Mouse (Mus musculus) midbrain, embryonic 16.5 days (tissue): ENCODE data around the gene Schip1. TPM values are rescaled to one million over a fixed set of nuclear protein-coding genes. Genes with fewer than 3 reads are reported as not detected.

Source experiments
- ATAC-seq: fragments of 200-750 bp; cut with Nextera tagmentation; 2 replicates; pipeline ENCODE4 v1.8.0; 2017; ENCODE audit warnings: moderate TSS enrichment
- H3K27ac ChIP-seq: fragments of 300-500 bp; sonication (generic); 2 replicates; pipeline ENCODE4 v1.5.1; 2014; ENCODE audit warnings: mild to moderate bottlenecking, low read length, mixed read lengths
- H3K27me3 ChIP-seq: fragments of 300-500 bp; sonication (generic); 2 replicates; pipeline ENCODE4 v1.6.1; 2014; ENCODE audit warnings: low read depth, low read length, mixed read lengths; ENCODE audit not compliant: control insufficient read depth, insufficient read depth
- H3K36me3 ChIP-seq: fragments of 300-500 bp; sonication (generic); 2 replicates; pipeline ENCODE4 v1.6.1; 2014; ENCODE audit warnings: mild to moderate bottlenecking, low read length, moderate library complexity, mixed read lengths; ENCODE audit not compliant: control insufficient read depth, insufficient read depth
- H3K4me1 ChIP-seq: fragments of 300-500 bp; sonication (generic); 2 replicates; pipeline ENCODE4 v1.6.1; 2014; ENCODE audit warnings: mild to moderate bottlenecking, low read length, mixed read lengths; ENCODE audit not compliant: control insufficient read depth, insufficient read depth
- H3K4me2 ChIP-seq: fragments of 300-500 bp; sonication (generic); 2 replicates; pipeline ENCODE4 v1.6.1; 2014; ENCODE audit warnings: mild to moderate bottlenecking, low read length, mixed read lengths
- H3K4me3 ChIP-seq: fragments of 300-500 bp; sonication (generic); 2 replicates; pipeline ENCODE4 v1.5.1; 2014; ENCODE audit warnings: low read depth, mild to moderate bottlenecking, low read length, moderate library complexity, mixed read lengths
- H3K9ac ChIP-seq: fragments of 300-500 bp; sonication (generic); 2 replicates; pipeline ENCODE4 v1.6.1; 2014; ENCODE audit warnings: low read depth, low read length, mixed read lengths
- H3K9me3 ChIP-seq: fragments of 300-500 bp; sonication (generic); replicated peaks from 2 replicates; pipeline ENCODE4 v1.6.1; 2014; ENCODE audit warnings: mild to moderate bottlenecking, low read length, mixed read lengths; ENCODE audit not compliant: control insufficient read depth, poor library complexity, severe bottlenecking
- WGBS: fragments of 180-500 bp; shearing (Covaris S2); extraction: QIAGEN DNeasy Blood & Tissue Kit; methylation state at CpG from one replicate; pipeline ENCODE4 v1.1.7; 2014; 5-methylcytosine and 5-hydroxymethylcytosine counted together
- polyA plus RNA-seq: library from polyadenylated mRNA; unstranded; fragments of >200 nt; fragmentation: Nextera tagmentation; extraction: Ambion mirVana; gene quantifications from 2 replicates; pipeline ENCODE4 v1.2.1, GENCODE M21; 2015

Schip1 gene
- polyA plus RNA-seq, 1 experiment from 2014 or later: 147 TPM

- no peak overlapping the region for H3K27ac ChIP-seq
- H3K36me3 ChIP-seq: no peaks in the 10 kb centered on the region
- no peaks in the 10 kb centered on the region for H3K4me1 ChIP-seq
- no peak for ATAC-seq
- no peaks in the 10 kb centered on the region for H3K27me3 ChIP-seq
- H3K9ac ChIP-seq: no peak overlapping the region
- no peaks in the 10 kb centered on the region for H3K9me3 ChIP-seq
- no peak overlapping the region for H3K4me3 ChIP-seq
- WGBS: 96% methylated on average over 9 of the region's 9 CpGs
- no peak overlapping the region for H3K4me2 ChIP-seq
Observed at GRCm38 (mm10) chr3:68556891-68557290, 492.3 kb downstream of the Schip1 start.

- no peaks in the 10 kb centered on the region for H3K4me1 ChIP-seq
- H3K27ac ChIP-seq: no peak overlapping the region
- no peaks in the 10 kb centered on the region for H3K9me3 ChIP-seq
- ATAC-seq: 0 out of 2 replicates have a peak, but pooled peaks have one; percentile 64
- no peak overlapping the region for H3K4me3 ChIP-seq
- H3K36me3 ChIP-seq: no peaks in the 10 kb centered on the region
- H3K27me3 ChIP-seq: no peaks in the 10 kb centered on the region
- WGBS: 84% methylated on average over 6 of the region's 6 CpGs
- H3K4me2 ChIP-seq: no peak overlapping the region
- no peak overlapping the region for H3K9ac ChIP-seq
Observed at GRCm38 (mm10) chr3:68558744-68559143, 494.1 kb downstream of the Schip1 start.

DNA sequence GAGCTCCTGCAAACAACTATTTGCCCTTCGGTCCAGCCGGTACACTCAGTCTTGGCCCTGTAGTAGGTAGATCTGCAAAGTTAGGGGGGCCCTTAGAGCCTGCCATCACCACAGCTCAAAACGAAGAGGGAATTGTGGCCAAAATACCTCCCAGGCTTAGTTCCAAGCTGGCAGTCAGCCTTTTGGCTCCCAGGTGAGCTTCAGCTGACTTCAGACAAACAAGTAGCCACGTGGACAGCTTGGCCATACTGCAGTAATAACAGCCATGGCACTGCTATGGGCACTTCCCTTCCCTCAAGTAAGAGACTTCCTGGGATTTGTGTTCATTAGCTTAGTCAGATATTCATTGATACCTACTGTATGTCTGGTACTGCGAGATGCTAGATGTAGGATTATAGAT, 495.5 kb downstream of the Schip1 start:
- Histone ChIP-seq H3K9me3 (no peaks in the 10 kb centered on the region), H3K36me3 (no peaks in the 10 kb centered on the region), H3K4me2 (no peak overlapping the region), H3K4me3 (no peak overlapping the region), H3K4me1 (no peaks in the 10 kb centered on the region), H3K27ac (no peak overlapping the region), H3K27me3 (no peaks in the 10 kb centered on the region), H3K9ac (no peak overlapping the region)
- WGBS: 80% methylated on average over 5 of the region's 5 CpGs
- no peak for ATAC-seq

DNA sequence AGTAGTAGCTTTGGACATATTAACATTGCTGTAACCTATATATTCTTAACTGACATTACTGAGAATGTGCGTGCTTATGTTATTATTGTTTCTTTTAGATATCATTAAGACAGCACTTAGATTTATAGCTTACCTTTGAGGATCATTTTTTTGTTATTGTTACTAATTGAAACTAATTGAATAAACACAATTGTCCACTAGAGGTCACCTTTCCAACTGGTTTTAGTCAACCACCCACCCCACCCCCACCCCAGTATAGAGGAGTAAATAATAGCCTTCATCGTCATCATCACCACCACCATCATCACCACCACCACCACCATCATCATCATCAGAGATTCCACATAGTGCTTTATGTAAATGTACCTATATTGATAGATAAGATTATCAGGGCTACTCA, 498.2 kb downstream of the Schip1 start:
- no peak overlapping the region for H3K9ac ChIP-seq
- WGBS: 73% methylated on average over 2 of the region's 2 CpGs
- no peak overlapping the region for H3K27ac ChIP-seq

DNA sequence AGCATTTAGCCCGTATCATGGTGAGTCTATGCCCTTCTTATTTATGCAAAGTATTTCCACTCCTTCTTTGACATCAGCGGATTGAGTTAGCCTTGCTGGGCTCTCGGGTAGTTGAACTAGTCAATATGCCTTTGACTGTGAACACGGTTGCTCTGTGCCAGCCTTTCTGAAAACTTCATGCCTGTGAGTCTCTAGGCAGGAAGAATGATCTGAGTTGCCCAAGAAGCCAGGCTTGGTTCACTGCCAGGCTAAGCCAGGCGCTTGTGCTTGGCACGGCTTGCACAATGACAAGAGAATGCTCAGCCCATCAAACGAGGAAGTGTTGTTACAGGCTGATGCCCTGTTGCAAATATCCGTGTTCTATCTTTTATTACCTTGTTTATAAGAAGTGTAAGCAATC, 499.3 kb downstream of the Schip1 start:
- H3K9me3 ChIP-seq: no peaks in the 10 kb centered on the region
- peaks cover 4% of the 10 kb centered on the region; the same call in 1 of the 2 replicates for H3K4me1 ChIP-seq
- H3K27ac ChIP-seq: no peak overlapping the region
- H3K9ac ChIP-seq: no peak overlapping the region
- ATAC-seq: peak; percentile 43; the same call in 1 of the 2 replicates
- no peak overlapping the region for H3K4me2 ChIP-seq
- no peaks in the 10 kb centered on the region for H3K36me3 ChIP-seq
- 61% methylated on average over 8 of the region's 8 CpGs for WGBS
- H3K27me3 ChIP-seq: no peaks in the 10 kb centered on the region
- H3K4me3 ChIP-seq: no peak overlapping the region

More for the DNA sequence above, 498.2 kb downstream of the Schip1 start:
- Histone ChIP-seq H3K4me2 (no peak overlapping the region), H3K4me1 (peaks cover 4% of the 10 kb centered on the region; the same call in 1 of the 2 replicates), H3K36me3 (no peaks in the 10 kb centered on the region), H3K27me3 (no peaks in the 10 kb centered on the region), H3K9me3 (no peaks in the 10 kb centered on the region), H3K4me3 (no peak overlapping the region)
- ATAC-seq: no peak

- Histone ChIP-seq H3K4me1 (peaks cover 4% of the 10 kb centered on the region; the same call in 1 of the 2 replicates), H3K9me3 (no peaks in the 10 kb centered on the region), H3K27ac (no peak overlapping the region), H3K9ac (no peak overlapping the region), H3K4me2 (no peak overlapping the region), H3K27me3 (no peaks in the 10 kb centered on the region), H3K4me3 (no peak overlapping the region), H3K36me3 (no peaks in the 10 kb centered on the region)
- 44% methylated on average over 10 of the region's 10 CpGs for WGBS
- ATAC-seq: no peak
Observed at GRCm38 (mm10) chr3:68564978-68565674, 500.5 kb downstream of the Schip1 start.

GRCm38 (mm10) chr3:68565675-68566055, 501.1 kb downstream of the Schip1 start:
- no peak overlapping the region for H3K4me2 ChIP-seq
- H3K9ac ChIP-seq: no peak overlapping the region
- no peak overlapping the region for H3K4me3 ChIP-seq
- no peaks in the 10 kb centered on the region for H3K36me3 ChIP-seq
- no peak overlapping the region for H3K27ac ChIP-seq
- 34% methylated on average over 4 of the region's 4 CpGs for WGBS
- peaks cover 4% of the 10 kb centered on the region; the same call in 1 of the 2 replicates for H3K4me1 ChIP-seq
- 0 out of 2 replicates have a peak, but pooled peaks have one; percentile 16 for ATAC-seq
- no peaks in the 10 kb centered on the region for H3K9me3 ChIP-seq
- H3K27me3 ChIP-seq: no peaks in the 10 kb centered on the region

- no peaks in the 10 kb centered on the region for H3K36me3 ChIP-seq
- H3K27me3 ChIP-seq: no peaks in the 10 kb centered on the region
- no peak overlapping the region for H3K27ac ChIP-seq
- WGBS: 84% methylated on average over 7 of the region's 7 CpGs
- ATAC-seq: no peak
- H3K9ac ChIP-seq: no peak overlapping the region
- no peak overlapping the region for H3K4me3 ChIP-seq
- peaks cover 4% of the 10 kb centered on the region; the same call in 1 of the 2 replicates for H3K4me1 ChIP-seq
- no peak overlapping the region for H3K4me2 ChIP-seq
- H3K9me3 ChIP-seq: no peaks in the 10 kb centered on the region
Observed at GRCm38 (mm10) chr3:68567581-68567980, 503.0 kb downstream of the Schip1 start.

DNA sequence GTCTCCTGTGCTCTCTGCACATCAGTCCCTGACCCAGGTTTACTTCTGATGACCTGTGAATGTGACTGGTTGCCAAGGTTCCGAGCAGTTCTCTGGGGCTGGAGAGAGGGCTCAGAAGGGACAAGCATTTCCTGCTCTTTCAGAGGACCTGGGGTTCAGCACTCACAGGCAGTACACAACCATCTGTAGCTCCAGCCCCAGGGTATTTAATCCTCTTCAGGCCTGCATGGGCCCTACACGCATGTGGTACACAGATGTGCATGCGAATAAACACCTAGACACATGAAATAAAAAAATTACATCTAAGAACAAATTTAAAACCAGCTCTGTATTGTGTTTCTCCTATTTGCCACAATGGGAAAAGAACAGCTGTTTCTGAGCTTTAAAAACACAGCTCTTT, 503.5 kb downstream of the Schip1 start:
- H3K27ac ChIP-seq: no peak overlapping the region
- no peak for ATAC-seq
- H3K4me1 ChIP-seq: peaks cover 5% of the 10 kb centered on the region; the same call in 1 of the 2 replicates
- H3K27me3 ChIP-seq: no peaks in the 10 kb centered on the region
- H3K4me2 ChIP-seq: no peak overlapping the region
- no peak overlapping the region for H3K9ac ChIP-seq
- WGBS: 85% methylated on average over 3 of the region's 3 CpGs
- no peaks in the 10 kb centered on the region for H3K36me3 ChIP-seq
- no peak overlapping the region for H3K4me3 ChIP-seq
- H3K9me3 ChIP-seq: no peaks in the 10 kb centered on the region
